Mouse (Mus musculus): ENCODE results near the gene Vamp4.

Gene Vamp4

DNA sequence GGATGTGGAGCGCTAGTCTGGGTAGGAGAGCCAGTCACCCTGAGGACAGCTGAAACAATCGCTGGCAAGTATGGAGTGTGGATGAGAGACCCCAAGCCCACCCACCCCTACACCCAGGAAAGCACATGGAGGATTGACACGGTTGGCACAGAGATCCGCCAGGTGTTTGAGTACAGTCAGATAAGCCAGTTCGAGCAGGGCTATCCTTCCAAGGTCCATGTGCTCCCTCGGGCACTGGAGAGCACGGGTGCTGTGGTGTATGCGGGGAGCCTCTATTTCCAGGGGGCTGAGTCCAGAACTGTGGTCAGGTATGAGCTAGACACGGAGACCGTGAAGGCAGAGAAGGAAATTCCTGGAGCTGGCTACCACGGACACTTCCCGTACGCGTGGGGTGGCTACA, 78.1 kb downstream of the Vamp4 start:
- no peak for DNase-seq (ENCODE audit: low spot score)

All from layer of hippocampus, adult 11-12 months (tissue).